Mouse (Mus musculus): ENCODE data around the gene Plxnc1. TPM values are rescaled to one million over a fixed set of nuclear protein-coding genes. Genes with fewer than 3 reads are reported as not detected.

The Plxnc1 gene
- total and polyA plus RNA-seq, 3 experiments = 27.6 to 34.4 (median 33.0) TPM

DNA sequence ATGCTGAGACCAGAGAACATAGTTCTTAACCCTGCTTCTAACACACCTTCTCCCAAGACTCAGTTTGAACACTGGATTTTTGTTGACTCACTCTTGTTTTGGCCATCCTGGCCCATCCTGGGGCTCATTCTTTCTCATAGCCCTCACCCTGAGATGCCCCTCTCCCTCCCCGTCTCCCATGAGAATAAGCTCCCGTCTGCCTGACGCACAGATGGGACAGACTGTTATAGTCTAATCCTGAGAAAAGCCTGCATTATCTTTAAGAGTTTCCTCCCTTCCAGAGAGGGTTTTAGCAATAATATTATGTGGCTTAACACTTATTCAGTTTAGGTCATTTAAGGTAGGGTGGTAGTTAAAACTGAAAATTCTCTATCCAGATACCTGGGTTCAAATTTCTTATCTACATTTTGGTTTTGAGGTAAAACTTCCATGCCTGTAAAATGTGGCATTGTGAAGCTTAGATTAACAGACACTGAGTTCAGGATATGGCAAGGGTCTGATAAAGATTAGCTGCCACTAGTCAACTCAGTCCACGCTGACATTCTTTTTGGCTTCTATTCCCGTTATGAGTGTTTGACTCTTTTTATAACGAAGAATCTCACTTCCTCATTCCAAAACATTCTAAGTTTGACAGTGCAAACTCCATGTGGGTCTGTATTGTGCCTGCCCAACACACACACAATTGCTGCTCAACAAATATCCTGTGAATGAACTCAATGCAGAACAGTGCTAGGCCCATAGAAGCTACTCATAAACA is 86.2 kb downstream of the Plxnc1 start:
- DNase-seq (ENCODE audit: extremely low read depth) = peak; percentile 87
- H3K36me3 ChIP-seq (replicated peaks in 1 of 2; ENCODE audit: control insufficient read depth in 1 of 2, insufficient read depth in 1 of 2, low read length in 1 of 2) = peaks cover 35 to 44% of the 10 kb centered on the region in 2 experiments
- 0 out of 2 replicates have a peak, but pooled peaks have one; percentile 19 for TF ChIP-seq RCOR1 (conservative IDR thresholded peaks at IDR 0.05; ENCODE audit: low read depth, low read length)
- no peak for TF ChIP-seq PAX5 (IDR thresholded peaks at IDR 0.05; ENCODE audit: low read length)
- 0 out of 2 replicates have a peak, but pooled peaks have one; percentile 64 for TF ChIP-seq MXI1 (IDR thresholded peaks at IDR 0.05; ENCODE audit: low read depth, low read length)
- TF ChIP-seq CTCF (conservative IDR thresholded peaks at IDR 0.05 in 1 of 2, IDR thresholded peaks at IDR 0.05 in 1 of 2; ENCODE audit: low read depth in 2 of 2, low read length in 2 of 2) = no peak
- no peak for TF ChIP-seq POLR2AphosphoS2 (IDR thresholded peaks at IDR 0.05; ENCODE audit: low read depth, low read length)
- peak; percentile 84 for TF ChIP-seq SIN3A (IDR thresholded peaks at IDR 0.05; ENCODE audit: low read length)
- TF ChIP-seq ZC3H11A (IDR thresholded peaks at IDR 0.05; ENCODE audit: low read depth, low read length) = no peak
- no peak for TF ChIP-seq NRF1 (IDR thresholded peaks at IDR 0.05; ENCODE audit: low read depth, low read length)
- peak; percentile 4; the same call in 1 of the 2 replicates for TF ChIP-seq RAD21 (IDR thresholded peaks at IDR 0.05; ENCODE audit: low read depth, low read length)
- peak; percentile 81 for TF ChIP-seq MAX (IDR thresholded peaks at IDR 0.05; ENCODE audit: low read length)
- TF ChIP-seq MEF2A (IDR thresholded peaks at IDR 0.05; ENCODE audit: borderline replicate concordance, low read depth, low read length) = peak; percentile 98
- no peak for TF ChIP-seq UBTF (IDR thresholded peaks at IDR 0.05; ENCODE audit: low read depth, low read length)
- no peak for TF ChIP-seq GABPA (IDR thresholded peaks at IDR 0.05; ENCODE audit: insufficient replicate concordance, low read depth, low read length)
- TF ChIP-seq MAFK (IDR thresholded peaks at IDR 0.05; ENCODE audit: insufficient replicate concordance, low read length) = no peak
- TF ChIP-seq HCFC1 (IDR thresholded peaks at IDR 0.05; ENCODE audit: low read depth, low read length) = no peak
- peak; percentile 98 for TF ChIP-seq IRF4 (IDR thresholded peaks at IDR 0.05; ENCODE audit: low read depth, low read length)
- TF ChIP-seq JUN (IDR thresholded peaks at IDR 0.05; ENCODE audit: insufficient read depth, low read depth, low read length) = peak; percentile 93
- TF ChIP-seq USF2 (conservative IDR thresholded peaks at IDR 0.05; ENCODE audit: low read depth, low read length) = no peak
- TF ChIP-seq ZNF384 (IDR thresholded peaks at IDR 0.05; ENCODE audit: low read depth, low read length) = no peak
- TF ChIP-seq CHD1 (IDR thresholded peaks at IDR 0.05; ENCODE audit: low read depth, low read length) = no peak
- no peak for TF ChIP-seq ZMIZ1 (IDR thresholded peaks at IDR 0.05; ENCODE audit: low read depth, low read length)
- TF ChIP-seq TBP (conservative IDR thresholded peaks at IDR 0.05; ENCODE audit: low read depth, low read length) = peak; percentile 64; the same call in 1 of the 2 replicates
- peak; percentile 95 for TF ChIP-seq MYC (IDR thresholded peaks at IDR 0.05; ENCODE audit: low read depth, low read length)
- TF ChIP-seq MAZ (IDR thresholded peaks at IDR 0.05; ENCODE audit: low read depth, low read length) = no peak
- peak; percentile 99 for TF ChIP-seq JUND (conservative IDR thresholded peaks at IDR 0.05; ENCODE audit: low read depth, low read length)
- peak; percentile 62 for TF ChIP-seq TCF12 (IDR thresholded peaks at IDR 0.05; ENCODE audit: low read depth, low read length)
- no peak for TF ChIP-seq ZKSCAN1 (IDR thresholded peaks at IDR 0.05; ENCODE audit: borderline replicate concordance, low read depth, low read length)
- TF ChIP-seq SMC3 (IDR thresholded peaks at IDR 0.05; ENCODE audit: low read depth, low read length) = no peak
- TF ChIP-seq NELFE (IDR thresholded peaks at IDR 0.05; ENCODE audit: low read depth, low read length) = no peak
- no peak for TF ChIP-seq ELF1 (IDR thresholded peaks at IDR 0.05; ENCODE audit: low read depth, low read length)
- 0 out of 2 replicates have a peak, but pooled peaks have one; percentile 29 for TF ChIP-seq POLR2A (IDR thresholded peaks at IDR 0.05; ENCODE audit: low read depth, low read length)
- no peak for TF ChIP-seq KAT2A (IDR thresholded peaks at IDR 0.05; ENCODE audit: insufficient replicate concordance, low read length)
- TF ChIP-seq CHD2 (IDR thresholded peaks at IDR 0.05; ENCODE audit: low read length) = no peak; the same call in 1 of the 2 replicates
- TF ChIP-seq USF1 (IDR thresholded peaks at IDR 0.05; ENCODE audit: low read depth, low read length) = no peak
- peak; percentile 84 for TF ChIP-seq ETS1 (conservative IDR thresholded peaks at IDR 0.05; ENCODE audit: low read depth, low read length)
- TF ChIP-seq EP300 (IDR thresholded peaks at IDR 0.05; ENCODE audit: low read length) = peak; percentile 98
- TF ChIP-seq BHLHE40 (IDR thresholded peaks at IDR 0.05; ENCODE audit: low read depth, low read length) = peak; percentile 76
- no peak for TF ChIP-seq E2F4 (IDR thresholded peaks at IDR 0.05; ENCODE audit: insufficient replicate concordance, low read depth, low read length)
- H3K4me3 ChIP-seq (replicated peaks in 1 of 3; ENCODE audit: low read depth in 2 of 3, low read length in 2 of 3, poor library complexity in 1 of 3) = no peak overlapping the region
- dilution Hi-C loops (cut with MboI; ENCODE audit: extremely low pct_ligation_motif_present, extremely low pct_unique_long_range_greater_than_20kb, low sequenced_read_pairs) = no loop called here
- peak overlapping the region; percentile 45 for H3K9ac ChIP-seq (ENCODE audit: insufficient read depth, low read depth)
- H3K9me3 ChIP-seq (replicated peaks; ENCODE audit: low read length) = peaks cover 10% of the 10 kb centered on the region
- no peaks in the 10 kb centered on the region for H3K27me3 ChIP-seq (replicated peaks)
- in situ Hi-C loops (cut with MboI; ENCODE audit: low pct_ligation_motif_present, low pct_unique_long_range_greater_than_20kb, low sequenced_read_pairs) = no loop called here
- peaks cover 26 to 60% of the 10 kb centered on the region in 2 experiments for H3K4me1 ChIP-seq (ENCODE audit: control insufficient read depth in 1 of 2, insufficient read depth in 2 of 2)
- peak overlapping the region; percentile 89 for H3K27ac ChIP-seq (ENCODE audit: insufficient read depth, low read depth)
- peaks cover 5% of the 10 kb centered on the region for H3K79me2 ChIP-seq (replicated peaks; ENCODE audit: control insufficient read depth, extremely low read depth, insufficient read depth, poor library complexity, severe bottlenecking)
- H3K4me2 ChIP-seq (ENCODE audit: insufficient read depth, low read depth, poor library complexity, severe bottlenecking) = peak overlapping the region; percentile 14; the same call in 1 of the 2 replicates

All from CH12.LX (cell line).